Mouse (Mus musculus) stomach, postnatal 0 days (tissue): ENCODE measurements around the gene Scoc.

Experiments
- CTCF ChIP-seq: IDR thresholded peaks from 2 replicates; pipeline ENCODE4 v1.5.1; 2016; ENCODE audit warnings: antibody characterized with exemption, low read depth, mild to moderate bottlenecking, moderate library complexity
- EP300 ChIP-seq: optimal IDR thresholded peaks from 2 replicates; pipeline ENCODE3; 2016; ENCODE audit warnings: antibody characterized with exemption

DNA sequence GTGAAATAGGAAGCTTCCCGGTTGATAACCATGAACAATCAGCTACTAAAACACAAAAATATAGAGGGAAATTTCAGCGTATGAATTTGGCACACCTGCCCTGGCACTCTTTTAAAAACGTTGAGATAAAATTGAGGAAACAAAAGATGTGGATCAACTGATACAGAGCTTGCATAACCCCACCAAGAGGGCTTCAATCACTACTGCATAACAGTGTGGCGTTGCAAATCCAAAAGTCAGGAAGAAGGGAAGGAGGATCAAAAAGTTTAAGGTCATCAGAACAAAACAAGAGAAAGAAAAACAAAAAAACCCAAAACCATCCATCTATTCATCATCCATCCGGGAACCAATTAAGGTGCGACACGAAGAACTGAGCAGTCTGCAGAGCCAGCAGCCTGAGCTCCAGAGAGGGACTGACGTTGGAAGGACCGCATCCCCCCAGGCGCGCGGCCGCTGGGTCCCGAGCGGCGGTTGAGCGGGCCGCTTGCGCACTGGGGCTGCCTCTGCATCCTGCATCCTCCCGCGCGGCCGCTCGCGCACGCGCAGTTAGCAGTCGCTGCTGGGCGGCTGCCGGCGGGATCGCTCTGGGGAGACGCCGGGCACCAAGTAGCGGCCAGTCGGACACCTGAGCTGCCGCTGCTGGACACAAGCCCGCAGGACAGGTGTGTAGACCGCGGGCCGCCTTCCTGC, 68.7 kb downstream of the Scoc start, which contains the start of gene Clgn:
- no peak for TF ChIP-seq CTCF
- no peak for TF ChIP-seq EP300
